Mouse (Mus musculus): ENCODE results near the gene Tnxb.

Tnxb gene

DNA sequence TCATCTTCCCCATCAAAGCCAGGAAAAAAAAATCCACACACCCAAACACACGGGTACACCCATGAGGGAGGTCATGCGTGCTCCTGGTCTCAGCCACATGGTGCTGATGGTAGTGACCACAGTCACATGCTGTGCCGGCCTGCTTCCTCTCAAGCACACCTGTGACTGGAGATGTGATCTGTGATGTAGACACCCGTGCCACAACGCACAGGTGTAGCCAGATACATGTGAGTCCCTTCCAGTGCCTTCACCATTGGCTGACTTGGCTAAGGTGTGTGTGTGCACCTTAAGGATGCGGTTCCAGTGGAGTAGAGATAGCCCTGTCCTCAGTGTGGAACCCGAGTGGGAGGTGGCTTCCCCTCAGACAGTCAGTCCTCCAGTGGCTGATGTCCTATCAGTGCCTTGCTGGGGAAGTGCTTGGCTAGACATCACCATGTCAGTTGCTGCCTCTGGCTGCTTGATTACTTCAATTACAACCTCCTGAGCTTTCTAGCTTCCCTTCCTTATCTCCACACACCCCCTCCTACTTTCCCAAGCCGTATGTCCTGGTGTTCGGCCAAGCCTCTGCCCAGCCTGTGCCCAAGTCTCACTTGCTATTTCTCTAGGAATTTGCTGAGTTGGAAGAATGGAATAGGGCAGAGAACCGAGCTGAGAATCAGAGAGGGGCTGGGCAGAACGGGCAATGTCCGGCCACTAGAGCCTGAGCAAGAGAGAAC is 11.0 kb upstream of the Tnxb start:
- Histone ChIP-seq H3K4me3 (replicated peaks; ENCODE audit: low read length) (no peak overlapping the region), H3K9me3 (ENCODE audit: low read length) (no peaks in the 10 kb centered on the region), H3K36me3 (ENCODE audit: insufficient read depth, low read length) (peaks cover 18% of the 10 kb centered on the region), H3K4me1 (replicated peaks; ENCODE audit: low read depth, low read length) (peaks cover 55% of the 10 kb centered on the region), H3K27me3 (ENCODE audit: insufficient read depth, low read length) (peaks cover 46% of the 10 kb centered on the region)
- TF ChIP-seq CTCF (conservative IDR thresholded peaks at IDR 0.05; ENCODE audit: low read length) (no peak), NANOG (IDR thresholded peaks at IDR 0.05; ENCODE audit: borderline replicate concordance, low read length) (no peak), POU5F1 (IDR thresholded peaks at IDR 0.05; ENCODE audit: borderline replicate concordance, low read length) (no peak)

DNA sequence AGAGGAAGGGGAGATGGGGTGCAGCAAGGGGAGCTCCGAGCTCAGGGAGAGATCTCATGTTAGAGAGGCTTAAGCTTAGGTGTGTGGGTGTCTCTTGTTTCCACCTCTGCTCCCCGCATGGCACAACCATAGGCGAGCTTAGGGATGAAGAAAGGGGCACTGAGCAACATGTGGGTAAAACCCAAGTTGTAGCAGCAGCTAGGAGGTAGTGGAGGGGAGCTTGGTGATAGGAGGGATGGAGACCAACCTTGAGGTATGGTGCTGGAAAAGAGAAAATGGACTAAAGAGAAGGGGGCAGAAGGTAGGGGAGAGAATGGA is 10.5 kb upstream of the Tnxb start:
- H3K4me3 ChIP-seq (replicated peaks; ENCODE audit: low read length) = no peak overlapping the region
- no peaks in the 10 kb centered on the region for H3K9me3 ChIP-seq (ENCODE audit: low read length)
- peaks cover 49% of the 10 kb centered on the region for H3K27me3 ChIP-seq (ENCODE audit: insufficient read depth, low read length)
- no peak for TF ChIP-seq POU5F1 (IDR thresholded peaks at IDR 0.05; ENCODE audit: borderline replicate concordance, low read length)
- no peak for TF ChIP-seq CTCF (conservative IDR thresholded peaks at IDR 0.05; ENCODE audit: low read length)
- TF ChIP-seq NANOG (IDR thresholded peaks at IDR 0.05; ENCODE audit: borderline replicate concordance, low read length) = no peak
- peaks cover 52% of the 10 kb centered on the region for H3K4me1 ChIP-seq (replicated peaks; ENCODE audit: low read depth, low read length)
- peaks cover 13% of the 10 kb centered on the region for H3K36me3 ChIP-seq (ENCODE audit: insufficient read depth, low read length)

DNA sequence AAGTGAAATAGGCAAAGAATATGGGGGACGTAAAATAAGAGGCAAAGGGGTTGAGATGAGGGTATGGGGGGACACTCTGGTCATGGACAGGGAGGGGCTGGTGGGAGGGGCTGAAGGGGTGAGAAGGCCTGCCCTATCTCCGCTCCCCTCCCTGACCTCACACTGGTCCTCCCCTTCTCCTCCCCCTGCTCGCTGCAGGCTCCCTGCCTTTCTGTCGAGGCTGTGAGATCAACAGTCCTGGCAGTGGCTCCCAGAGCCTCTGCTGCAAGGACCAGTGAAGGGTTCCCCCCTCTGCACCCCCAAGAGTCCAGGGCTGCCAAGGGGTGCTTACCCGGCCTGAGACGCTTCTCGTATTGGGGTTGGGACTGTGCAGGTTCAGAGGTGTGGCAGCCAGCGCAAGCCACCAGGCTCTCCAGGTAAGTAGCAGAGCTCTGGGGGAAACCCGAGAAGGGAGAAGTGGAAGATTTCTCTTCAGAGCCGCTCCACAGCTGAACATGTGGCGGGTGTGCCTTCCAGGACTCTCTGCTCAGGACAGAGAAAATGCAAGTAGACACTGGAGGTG is 10.0 kb upstream of the Tnxb start:
- Histone ChIP-seq H3K27me3 (ENCODE audit: insufficient read depth, low read length) (peaks cover 53% of the 10 kb centered on the region), H3K9me3 (ENCODE audit: low read length) (no peaks in the 10 kb centered on the region), H3K4me1 (replicated peaks; ENCODE audit: low read depth, low read length) (peaks cover 47% of the 10 kb centered on the region), H3K36me3 (ENCODE audit: insufficient read depth, low read length) (peaks cover 8% of the 10 kb centered on the region), H3K4me3 (replicated peaks; ENCODE audit: low read length) (peak overlapping the region; percentile 41)
- TF ChIP-seq NANOG (IDR thresholded peaks at IDR 0.05; ENCODE audit: borderline replicate concordance, low read length) = no peak

DNA sequence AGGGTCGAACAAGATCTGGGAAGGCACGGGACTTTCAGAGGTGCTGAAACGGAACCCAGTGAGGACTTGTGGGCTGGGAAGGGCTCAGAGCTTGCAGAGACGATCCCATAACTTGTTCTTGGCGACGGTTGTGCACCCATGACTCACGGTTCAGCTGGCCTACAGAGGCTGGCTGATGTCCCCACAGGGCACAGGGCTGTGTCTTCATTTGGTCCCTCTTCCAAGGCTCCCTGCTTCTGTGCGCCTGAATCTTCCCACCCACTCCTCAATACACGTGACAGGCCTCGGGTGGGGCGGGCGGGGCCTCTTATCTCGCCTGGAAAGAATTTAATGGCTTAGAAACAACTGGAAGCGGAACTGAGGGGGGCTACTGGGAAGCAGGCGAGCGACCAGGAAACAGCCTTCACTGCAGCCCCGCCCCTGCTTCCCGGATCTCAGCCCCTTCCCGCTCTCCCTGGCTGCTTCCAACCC is 9.2 kb upstream of the Tnxb start:
- Histone ChIP-seq H3K4me3 (replicated peaks; ENCODE audit: low read length) (peak overlapping the region; percentile 41), H3K27me3 (ENCODE audit: insufficient read depth, low read length) (peaks cover 53% of the 10 kb centered on the region), H3K9me3 (ENCODE audit: low read length) (no peaks in the 10 kb centered on the region), H3K36me3 (ENCODE audit: insufficient read depth, low read length) (no peaks in the 10 kb centered on the region), H3K4me1 (replicated peaks; ENCODE audit: low read depth, low read length) (peaks cover 39% of the 10 kb centered on the region)
- TF ChIP-seq CTCF (conservative IDR thresholded peaks at IDR 0.05; ENCODE audit: low read length) (no peak), POU5F1 (IDR thresholded peaks at IDR 0.05; ENCODE audit: borderline replicate concordance, low read length) (no peak), NANOG (IDR thresholded peaks at IDR 0.05; ENCODE audit: borderline replicate concordance, low read length) (no peak)

DNA sequence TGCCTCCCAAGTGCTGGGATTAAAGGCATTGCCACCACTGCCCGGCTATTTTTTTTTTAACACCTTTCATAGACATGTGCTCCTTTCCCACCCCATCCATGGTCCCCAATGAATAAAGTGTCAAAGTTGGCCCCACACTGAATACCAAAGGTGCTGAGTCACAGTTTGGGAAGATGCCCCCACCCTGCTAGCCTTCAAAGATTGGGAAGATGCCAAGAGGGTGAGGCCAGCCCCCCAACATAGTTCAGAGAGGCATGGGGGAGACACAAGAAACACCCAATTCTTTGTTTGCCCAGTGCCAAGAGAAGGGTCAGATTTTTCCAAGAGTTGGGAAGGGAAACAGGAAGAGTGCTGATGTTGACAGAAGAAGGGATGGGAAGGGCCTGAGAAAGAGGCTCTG is 7.9 kb upstream of the Tnxb start:
- no peak overlapping the region for H3K4me3 ChIP-seq (replicated peaks; ENCODE audit: low read length)
- no peak for TF ChIP-seq NANOG (IDR thresholded peaks at IDR 0.05; ENCODE audit: borderline replicate concordance, low read length)
- no peak for TF ChIP-seq POU5F1 (IDR thresholded peaks at IDR 0.05; ENCODE audit: borderline replicate concordance, low read length)
- TF ChIP-seq CTCF (conservative IDR thresholded peaks at IDR 0.05; ENCODE audit: low read length) = no peak
- no peaks in the 10 kb centered on the region for H3K36me3 ChIP-seq (ENCODE audit: insufficient read depth, low read length)
- peaks cover 27% of the 10 kb centered on the region for H3K4me1 ChIP-seq (replicated peaks; ENCODE audit: low read depth, low read length)
- peaks cover 53% of the 10 kb centered on the region for H3K27me3 ChIP-seq (ENCODE audit: insufficient read depth, low read length)
- H3K9me3 ChIP-seq (ENCODE audit: low read length) = no peaks in the 10 kb centered on the region

DNA sequence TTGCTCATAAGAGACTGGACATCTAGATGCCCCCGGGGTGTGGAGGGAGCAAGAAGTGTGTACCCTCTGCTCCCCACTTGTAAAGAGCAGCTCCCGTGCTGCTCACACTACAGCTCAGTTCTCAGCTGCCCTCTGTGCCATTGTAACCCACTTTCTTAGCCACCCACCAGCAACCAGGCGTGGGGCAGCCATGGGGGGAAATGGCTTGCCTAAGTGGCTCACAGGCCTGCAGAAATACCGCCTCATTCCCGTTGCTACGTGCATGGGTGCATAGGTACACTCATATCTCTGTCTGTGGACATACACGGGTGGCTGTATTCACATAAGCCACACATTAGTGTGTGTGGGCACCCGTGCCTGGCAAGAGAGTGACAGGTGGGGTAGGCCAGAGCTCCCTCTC is 7.4 kb upstream of the Tnxb start:
- TF ChIP-seq CTCF (conservative IDR thresholded peaks at IDR 0.05; ENCODE audit: low read length) (no peak), POU5F1 (IDR thresholded peaks at IDR 0.05; ENCODE audit: borderline replicate concordance, low read length) (no peak)
- Histone ChIP-seq H3K4me3 (replicated peaks; ENCODE audit: low read length) (no peak overlapping the region), H3K36me3 (ENCODE audit: insufficient read depth, low read length) (no peaks in the 10 kb centered on the region), H3K27me3 (ENCODE audit: insufficient read depth, low read length) (peaks cover 57% of the 10 kb centered on the region), H3K4me1 (replicated peaks; ENCODE audit: low read depth, low read length) (peaks cover 27% of the 10 kb centered on the region), H3K9me3 (ENCODE audit: low read length) (no peaks in the 10 kb centered on the region)

DNA sequence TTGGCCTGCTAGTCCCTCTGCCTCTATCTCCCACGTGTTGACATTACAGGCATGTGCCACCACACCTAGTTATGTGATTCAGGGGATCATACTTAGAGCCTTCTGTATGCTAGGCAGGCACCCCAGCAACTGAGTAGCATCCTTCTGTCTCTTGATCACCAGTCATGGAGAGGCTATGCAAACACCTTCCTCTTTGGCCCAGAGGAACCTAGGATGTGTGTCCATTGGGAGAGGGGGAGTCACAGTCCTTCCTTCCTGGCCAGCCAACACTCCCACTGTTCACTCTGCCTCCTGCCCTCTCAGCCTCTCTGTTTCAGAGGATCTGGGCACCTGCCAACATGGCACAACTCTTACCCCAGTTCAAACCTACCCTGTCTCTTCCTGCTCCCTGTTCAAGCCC is 6.8 kb upstream of the Tnxb start:
- H3K4me1 ChIP-seq (replicated peaks; ENCODE audit: low read depth, low read length) = peaks cover 27% of the 10 kb centered on the region
- no peaks in the 10 kb centered on the region for H3K36me3 ChIP-seq (ENCODE audit: insufficient read depth, low read length)
- no peak for TF ChIP-seq CTCF (conservative IDR thresholded peaks at IDR 0.05; ENCODE audit: low read length)
- TF ChIP-seq NANOG (IDR thresholded peaks at IDR 0.05; ENCODE audit: borderline replicate concordance, low read length) = no peak
- TF ChIP-seq POU5F1 (IDR thresholded peaks at IDR 0.05; ENCODE audit: borderline replicate concordance, low read length) = no peak
- H3K4me3 ChIP-seq (replicated peaks; ENCODE audit: low read length) = no peak overlapping the region
- H3K27me3 ChIP-seq (ENCODE audit: insufficient read depth, low read length) = peaks cover 58% of the 10 kb centered on the region
- no peaks in the 10 kb centered on the region for H3K9me3 ChIP-seq (ENCODE audit: low read length)

DNA sequence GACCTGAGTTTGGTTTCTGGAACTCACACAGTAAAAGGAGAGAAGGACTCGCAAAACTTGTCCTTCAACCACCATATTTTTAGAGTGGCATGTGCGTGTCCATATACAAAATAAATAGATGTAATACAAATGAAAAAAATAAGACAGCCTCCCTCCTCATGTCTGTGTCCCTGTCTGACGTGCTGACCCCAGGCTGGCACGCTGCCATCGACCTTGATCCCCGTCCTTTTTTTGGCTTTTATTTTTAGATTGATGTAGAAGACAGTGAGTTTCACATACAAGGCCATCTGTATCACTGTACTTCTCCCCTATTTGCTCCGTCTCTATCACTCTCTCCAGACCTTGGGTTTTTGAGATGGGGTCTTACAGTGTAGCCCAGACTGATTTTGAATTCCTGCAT is 5.9 kb upstream of the Tnxb start:
- TF ChIP-seq NANOG (IDR thresholded peaks at IDR 0.05; ENCODE audit: borderline replicate concordance, low read length) (no peak), POU5F1 (IDR thresholded peaks at IDR 0.05; ENCODE audit: borderline replicate concordance, low read length) (no peak), CTCF (conservative IDR thresholded peaks at IDR 0.05; ENCODE audit: low read length) (no peak)
- H3K36me3 ChIP-seq (ENCODE audit: insufficient read depth, low read length) = no peaks in the 10 kb centered on the region
- no peaks in the 10 kb centered on the region for H3K9me3 ChIP-seq (ENCODE audit: low read length)

More for the DNA sequence above, 5.9 kb upstream of the Tnxb start:
- H3K4me1 ChIP-seq (replicated peaks; ENCODE audit: low read depth, low read length) = peaks cover 27% of the 10 kb centered on the region
- H3K27me3 ChIP-seq (ENCODE audit: insufficient read depth, low read length) = peaks cover 58% of the 10 kb centered on the region
- no peak overlapping the region for H3K4me3 ChIP-seq (replicated peaks; ENCODE audit: low read length)

All from E14TG2a.4 (cell line).